Mouse (Mus musculus): Measurements from ENCODE around the gene Gpr3. TPM values are rescaled to one million over a fixed set of nuclear protein-coding genes. Genes with fewer than 3 reads are reported as not detected.

The Gpr3 gene
- polyA plus RNA-seq, 1 experiment from 2014 or later = 0.22 TPM

GRCm38 (mm10) chr4:133209366-133209765, 3.0 kb downstream of the Gpr3 start:
- no peak for ATAC-seq
- Histone ChIP-seq H3K27me3 (peaks cover 39% of the 10 kb centered on the region), H3K27ac (no peak overlapping the region), H3K4me2 (replicated peaks) (no peak overlapping the region), H3K4me1 (replicated peaks) (peaks cover 29% of the 10 kb centered on the region), H3K9ac (replicated peaks) (no peak overlapping the region), H3K4me3 (replicated peaks) (no peak overlapping the region), H3K9me3 (no peaks in the 10 kb centered on the region), H3K36me3 (no peaks in the 10 kb centered on the region)
- WGBS = 5% methylated on average over 11 of the region's 11 CpGs

- Histone ChIP-seq H3K9ac (replicated peaks) (0 out of 2 replicates have a peak overlapping the region, but pooled peaks have one; percentile 46), H3K36me3 (no peaks in the 10 kb centered on the region), H3K4me3 (replicated peaks) (no peak overlapping the region), H3K4me2 (replicated peaks) (no peak overlapping the region), H3K27ac (peak overlapping the region; percentile 79), H3K27me3 (no peaks in the 10 kb centered on the region), H3K9me3 (no peaks in the 10 kb centered on the region), H3K4me1 (replicated peaks) (peaks cover 41% of the 10 kb centered on the region)
- ATAC-seq = no peak
- whole genome bisulfite sequencing = 38% methylated on average over 7 of the region's 7 CpGs
Measured at GRCm38 (mm10) chr4:133204379-133204778, 8.0 kb downstream of the Gpr3 start.

- Histone ChIP-seq H3K9me3 (no peaks in the 10 kb centered on the region), H3K4me2 (replicated peaks) (no peak overlapping the region), H3K4me3 (replicated peaks) (no peak overlapping the region), H3K36me3 (no peaks in the 10 kb centered on the region), H3K4me1 (replicated peaks) (peaks cover 49% of the 10 kb centered on the region), H3K27ac (peak overlapping the region; percentile 74), H3K9ac (replicated peaks) (no peak overlapping the region), H3K27me3 (no peaks in the 10 kb centered on the region)
- WGBS = 73% methylated on average over 3 of the region's 3 CpGs
- no peak for ATAC-seq
Measured at GRCm38 (mm10) chr4:133203591-133203990, 8.7 kb downstream of the Gpr3 start.

- no peak overlapping the region for H3K9ac ChIP-seq (replicated peaks)
- 97% methylated on average over 3 of the region's 3 CpGs for WGBS
- H3K36me3 ChIP-seq = no peaks in the 10 kb centered on the region
- peaks cover 62% of the 10 kb centered on the region for H3K4me1 ChIP-seq (replicated peaks)
- no peaks in the 10 kb centered on the region for H3K27me3 ChIP-seq
- no peak overlapping the region for H3K27ac ChIP-seq
- H3K9me3 ChIP-seq = no peaks in the 10 kb centered on the region
- no peak for ATAC-seq
- no peak overlapping the region for H3K4me3 ChIP-seq (replicated peaks)
- no peak overlapping the region for H3K4me2 ChIP-seq (replicated peaks)
Measured at GRCm38 (mm10) chr4:133202254-133202653, 10.1 kb downstream of the Gpr3 start.

GRCm38 (mm10) chr4:133201006-133201771, 11.1 kb downstream of the Gpr3 start:
- no peak for ATAC-seq

GRCm38 (mm10) chr4:133200343-133200742, 12.0 kb downstream of the Gpr3 start:
- Histone ChIP-seq H3K27me3 (no peaks in the 10 kb centered on the region), H3K36me3 (peaks cover 13% of the 10 kb centered on the region; the same call in 1 of the 2 replicates), H3K4me1 (replicated peaks) (peaks cover 77% of the 10 kb centered on the region), H3K27ac (peak overlapping the region; percentile 35; the same call in 1 of the 2 replicates), H3K9ac (replicated peaks) (0 out of 2 replicates have a peak overlapping the region, but pooled peaks have one; percentile 19), H3K4me2 (replicated peaks) (no peak overlapping the region), H3K4me3 (replicated peaks) (no peak overlapping the region), H3K9me3 (no peaks in the 10 kb centered on the region)
- ATAC-seq = no peak
- 50% methylated on average over 21 of the region's 21 CpGs for WGBS

More at GRCm38 (mm10) chr4:133201006-133201771, 11.1 kb downstream of the Gpr3 start:
- no peaks in the 10 kb centered on the region for H3K9me3 ChIP-seq
- peak overlapping the region; percentile 35; the same call in 1 of the 2 replicates for H3K27ac ChIP-seq
- 0 out of 2 replicates have a peak, but pooled peaks cover 5% of the 10 kb centered on the region for H3K36me3 ChIP-seq
- WGBS = 73% methylated on average over 8 of the region's 8 CpGs
- H3K4me1 ChIP-seq (replicated peaks) = peaks cover 73% of the 10 kb centered on the region
- H3K4me3 ChIP-seq (replicated peaks) = no peak overlapping the region
- 0 out of 2 replicates have a peak overlapping the region, but pooled peaks have one; percentile 19 for H3K9ac ChIP-seq (replicated peaks)
- H3K27me3 ChIP-seq = no peaks in the 10 kb centered on the region
- H3K4me2 ChIP-seq (replicated peaks) = no peak overlapping the region

GRCm38 (mm10) chr4:133199743-133200142, 12.6 kb downstream of the Gpr3 start:
- H3K4me3 ChIP-seq (replicated peaks) = no peak overlapping the region
- no peak overlapping the region for H3K9ac ChIP-seq (replicated peaks)
- H3K27me3 ChIP-seq = no peaks in the 10 kb centered on the region
- no peak for ATAC-seq
- H3K27ac ChIP-seq = peak overlapping the region; percentile 35; the same call in 1 of the 2 replicates
- H3K4me2 ChIP-seq (replicated peaks) = no peak overlapping the region
- H3K36me3 ChIP-seq = peaks cover 17% of the 10 kb centered on the region
- WGBS = 77% methylated on average over 6 of the region's 6 CpGs
- no peaks in the 10 kb centered on the region for H3K9me3 ChIP-seq
- H3K4me1 ChIP-seq (replicated peaks) = peaks cover 74% of the 10 kb centered on the region

GRCm38 (mm10) chr4:133198337-133199180, 13.8 kb downstream of the Gpr3 start:
- H3K9me3 ChIP-seq = no peaks in the 10 kb centered on the region
- H3K27me3 ChIP-seq = no peaks in the 10 kb centered on the region
- peaks cover 64% of the 10 kb centered on the region for H3K4me1 ChIP-seq (replicated peaks)
- H3K36me3 ChIP-seq = peaks cover 29% of the 10 kb centered on the region
- H3K9ac ChIP-seq (replicated peaks) = peak overlapping the region; percentile 53
- H3K4me3 ChIP-seq (replicated peaks) = no peak overlapping the region
- no peak for ATAC-seq
- WGBS = 13% methylated on average over 19 of the region's 19 CpGs
- peak overlapping the region; percentile 92 for H3K27ac ChIP-seq
- no peak overlapping the region; the same call in 1 of the 2 replicates for H3K4me2 ChIP-seq (replicated peaks)

GRCm38 (mm10) chr4:133197801-133198286, 14.5 kb downstream of the Gpr3 start:
- Histone ChIP-seq H3K4me1 (replicated peaks) (peaks cover 60% of the 10 kb centered on the region), H3K4me2 (replicated peaks) (no peak overlapping the region)

GRCm38 (mm10) chr4:133197355-133197754, 15.0 kb downstream of the Gpr3 start:
- Histone ChIP-seq H3K27me3 (no peaks in the 10 kb centered on the region), H3K9me3 (no peaks in the 10 kb centered on the region), H3K4me1 (replicated peaks) (peaks cover 60% of the 10 kb centered on the region), H3K4me2 (replicated peaks) (no peak overlapping the region), H3K27ac (peak overlapping the region; percentile 92), H3K4me3 (replicated peaks) (no peak overlapping the region), H3K9ac (replicated peaks) (peak overlapping the region; percentile 55), H3K36me3 (peaks cover 41% of the 10 kb centered on the region)
- peak; percentile 24 for ATAC-seq
- 9% methylated on average over 5 of the region's 5 CpGs for WGBS

More at GRCm38 (mm10) chr4:133197801-133198286, 14.5 kb downstream of the Gpr3 start:
- H3K4me3 ChIP-seq (replicated peaks) = no peak overlapping the region
- 10% methylated on average over 13 of the region's 13 CpGs for WGBS
- H3K27me3 ChIP-seq = no peaks in the 10 kb centered on the region
- peak overlapping the region; percentile 55 for H3K9ac ChIP-seq (replicated peaks)
- H3K9me3 ChIP-seq = no peaks in the 10 kb centered on the region
- H3K36me3 ChIP-seq = peaks cover 36% of the 10 kb centered on the region
- peak overlapping the region; percentile 92 for H3K27ac ChIP-seq
- peak; percentile 62 for ATAC-seq

GRCm38 (mm10) chr4:133196852-133197251, 15.5 kb downstream of the Gpr3 start:
- Histone ChIP-seq H3K9ac (replicated peaks) (peak overlapping the region; percentile 55; the same call in 1 of the 2 replicates), H3K4me2 (replicated peaks) (no peak overlapping the region), H3K9me3 (no peaks in the 10 kb centered on the region), H3K4me1 (replicated peaks) (peaks cover 59% of the 10 kb centered on the region), H3K36me3 (peaks cover 46% of the 10 kb centered on the region), H3K4me3 (replicated peaks) (no peak overlapping the region), H3K27ac (peak overlapping the region; percentile 92), H3K27me3 (no peaks in the 10 kb centered on the region)
- peak; percentile 18 for ATAC-seq
- WGBS = 24% methylated on average over 7 of the region's 7 CpGs

All from midbrain, embryonic 13.5 days (tissue).